Mouse (Mus musculus): ENCODE measurements at regions not wholly inside any gene's neighbourhood (a gene's known extent, or its start where the extent isn't known, plus 50 kb on each side); places are given as distances from the start of the nearest gene placed in this dataset.

DNA sequence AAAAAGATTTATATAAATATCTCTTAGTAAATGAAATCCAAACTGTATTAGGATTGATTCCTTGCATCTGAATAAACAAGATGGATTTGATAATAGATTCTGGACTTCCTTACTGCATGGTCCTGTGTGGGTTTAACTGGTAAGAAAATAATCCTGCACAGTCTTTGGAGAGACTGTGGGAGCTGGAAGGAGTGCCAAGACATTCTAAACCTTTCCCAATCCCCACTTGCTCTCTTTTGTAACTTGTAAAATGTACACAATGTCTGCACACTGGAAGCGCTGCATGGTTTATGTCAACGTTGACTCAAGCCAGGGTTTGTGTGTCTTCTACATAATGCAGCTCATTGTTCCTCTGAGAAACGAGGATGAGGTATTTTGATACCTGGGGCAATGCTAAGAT is 62.3 kb upstream of the Rarb start:
- TF ChIP-seq EP300 (IDR thresholded peaks at IDR 0.05; ENCODE audit: low read length) (no peak), HCFC1 (IDR thresholded peaks at IDR 0.05; ENCODE audit: low read depth, low read length) (no peak), CTCF (conservative IDR thresholded peaks at IDR 0.05 in 1 of 2, IDR thresholded peaks at IDR 0.05 in 1 of 2; ENCODE audit: low read depth in 2 of 2, low read length in 2 of 2) (no peak), POLR2A (IDR thresholded peaks at IDR 0.05; ENCODE audit: low read depth, low read length) (no peak), PAX5 (IDR thresholded peaks at IDR 0.05; ENCODE audit: low read length) (no peak), GABPA (IDR thresholded peaks at IDR 0.05; ENCODE audit: insufficient replicate concordance, low read depth, low read length) (no peak), MXI1 (IDR thresholded peaks at IDR 0.05; ENCODE audit: low read depth, low read length) (no peak), MAX (IDR thresholded peaks at IDR 0.05; ENCODE audit: low read length) (no peak), MAFK (IDR thresholded peaks at IDR 0.05; ENCODE audit: insufficient replicate concordance, low read length) (no peak), MEF2A (IDR thresholded peaks at IDR 0.05; ENCODE audit: borderline replicate concordance, low read depth, low read length) (no peak), TCF12 (IDR thresholded peaks at IDR 0.05; ENCODE audit: low read depth, low read length) (no peak)

All from CH12.LX (cell line).